Mouse (Mus musculus): ENCODE measurements around the gene Col6a3.

DNA sequence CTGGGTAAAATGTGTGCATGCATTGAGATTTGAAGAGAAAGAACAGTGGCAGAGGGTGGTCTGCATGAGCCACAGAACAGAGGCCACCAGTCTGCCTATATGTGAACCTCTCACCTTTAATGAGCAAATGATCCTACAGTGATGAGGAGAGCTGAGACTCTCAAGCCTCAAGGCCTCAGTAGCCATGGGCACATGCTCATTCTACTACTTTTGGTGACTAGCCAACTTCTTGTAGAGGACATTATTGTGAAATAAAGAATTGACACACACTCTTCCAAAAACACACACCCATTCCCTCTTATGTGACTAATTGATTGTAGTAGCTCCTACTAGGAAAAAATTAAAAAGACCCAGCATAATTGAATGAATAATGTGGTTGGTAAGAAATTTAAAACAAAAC, 120.0 kb downstream of the Col6a3 start:
- TF ChIP-seq CTCF (conservative IDR thresholded peaks at IDR 0.05; ENCODE audit: low read length) (no peak), NANOG (IDR thresholded peaks at IDR 0.05; ENCODE audit: borderline replicate concordance, low read length) (no peak)

All from E14TG2a.4 (cell line).